Mouse (Mus musculus) spleen, postnatal 10 days (tissue): ENCODE measurements around the gene Rapgef5.

ENCODE experiments used
- DNase-seq, 2 experiments: peaks; one replicate each; pipeline ENCODE4 v3.0.0; 2021 to 2022; ENCODE audit warnings: low spot score in 2 of 2

Gene Rapgef5

GRCm38 (mm10) chr12:117713616-117714015 is 197.3 kb downstream of the Rapgef5 start:
- DNase-seq, result no peak

DNA sequence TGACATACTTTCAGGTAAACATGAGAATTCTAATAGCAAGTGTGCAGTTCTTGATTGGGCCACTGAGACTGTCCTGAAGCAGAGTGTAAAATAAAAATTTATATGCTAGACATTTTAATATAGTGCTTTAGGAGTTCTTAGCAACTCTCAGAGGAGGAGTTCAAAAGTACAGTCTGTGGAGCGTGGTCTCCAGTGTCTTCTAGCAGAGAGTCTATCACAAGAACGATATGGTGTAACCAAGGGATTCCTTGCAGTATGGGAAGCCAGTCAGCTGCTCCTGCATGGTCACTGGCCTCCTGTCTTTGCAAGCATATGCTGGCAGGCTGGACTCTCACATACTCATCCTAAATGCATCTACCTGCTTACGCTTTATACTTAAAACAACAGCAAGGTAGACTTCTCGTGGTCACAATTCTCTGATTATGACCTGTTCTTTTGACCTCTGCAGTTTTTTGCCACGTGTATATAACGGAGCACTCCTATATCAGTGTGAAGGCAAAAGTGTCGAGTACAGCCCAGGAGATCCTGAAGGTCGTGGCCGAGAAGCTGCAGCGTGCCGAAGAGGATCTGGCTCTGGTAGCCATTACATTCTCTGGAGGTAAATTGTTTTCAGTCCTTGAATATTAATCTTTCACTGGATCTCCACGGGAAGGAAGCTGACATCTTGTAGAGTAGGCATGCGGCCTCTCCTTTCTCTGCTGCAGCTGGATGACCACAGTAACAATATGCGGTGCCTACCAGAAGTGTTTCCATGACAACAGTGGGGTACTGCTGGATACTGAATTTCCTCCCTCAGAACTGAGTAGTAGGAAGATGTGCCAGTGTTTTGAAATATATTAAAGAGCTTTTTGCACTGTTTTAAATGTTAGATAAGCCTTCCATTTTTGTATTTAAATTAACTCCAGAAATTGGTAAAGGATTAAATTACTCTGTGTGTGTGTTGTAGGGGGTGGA is 204.8 kb downstream of the Rapgef5 start:
- no peak for DNase-seq

DNA sequence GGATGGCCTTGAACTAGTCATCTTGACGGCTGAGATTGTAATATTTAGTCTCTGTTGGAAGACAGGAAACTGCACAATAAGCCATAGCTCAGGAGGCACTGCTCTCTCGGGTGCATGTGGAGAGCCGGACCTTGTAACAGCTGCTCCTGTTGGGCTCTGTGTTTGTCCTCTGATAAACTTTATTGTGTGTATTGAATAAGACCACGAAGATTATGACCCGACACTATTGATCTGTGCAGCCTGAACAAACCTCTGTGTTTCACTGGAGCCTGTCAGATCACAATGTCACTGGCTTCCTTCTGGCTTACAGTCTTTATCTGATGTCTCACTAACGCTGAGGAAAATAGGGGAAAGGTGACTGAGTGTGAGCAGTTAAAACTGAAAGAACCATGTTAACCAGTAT is 205.5 kb downstream of the Rapgef5 start:
- DNase-seq, result no peak

- DNase-seq, result no peak
These were observed 208.7 kb downstream of the Rapgef5 start for GRCm38 (mm10) chr12:117725011-117725410.

GRCm38 (mm10) chr12:117727481-117728177 is 211.3 kb downstream of the Rapgef5 start:
- no peak for DNase-seq

DNA sequence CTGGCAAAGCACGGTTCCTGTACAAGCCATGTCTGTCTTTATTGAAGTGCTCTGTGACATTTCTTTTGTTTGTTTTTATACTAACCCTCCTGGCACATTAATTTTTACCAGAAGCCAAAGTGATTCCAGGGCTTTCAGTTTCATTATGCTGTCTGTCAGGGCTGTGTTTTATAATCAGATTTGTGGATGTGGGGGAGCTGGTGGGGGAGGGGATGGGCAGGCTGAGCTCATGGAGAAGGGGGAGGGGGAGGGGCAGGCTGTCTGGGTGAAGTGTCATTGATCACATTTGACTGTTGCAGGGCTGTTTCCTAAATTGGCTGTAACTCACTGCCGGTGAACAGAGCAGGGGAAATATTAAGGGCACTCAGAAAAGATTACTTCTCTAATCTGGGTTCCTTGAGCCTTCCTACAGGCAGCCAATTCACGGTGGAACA is 211.9 kb downstream of the Rapgef5 start:
- no peak for DNase-seq

DNA sequence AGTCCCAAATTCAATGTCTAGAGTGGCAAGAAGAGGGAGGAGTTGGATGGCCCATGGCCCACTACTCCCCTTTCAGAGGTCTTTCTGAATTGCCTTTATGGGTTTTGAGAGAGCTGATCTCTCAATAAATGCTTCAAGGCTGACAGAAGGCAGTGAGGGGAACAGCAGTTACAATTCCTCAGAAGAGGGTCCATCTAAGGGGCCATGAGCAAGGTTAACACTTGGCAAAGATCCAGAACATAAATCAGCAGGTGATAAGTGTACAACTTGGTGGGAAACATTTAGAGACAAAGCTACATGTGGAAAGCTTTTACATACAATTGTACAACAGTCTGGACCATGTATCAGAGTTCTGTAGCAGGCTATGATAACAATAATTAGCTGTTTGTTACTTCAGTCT is 217.3 kb downstream of the Rapgef5 start:
- no peak for DNase-seq

DNA sequence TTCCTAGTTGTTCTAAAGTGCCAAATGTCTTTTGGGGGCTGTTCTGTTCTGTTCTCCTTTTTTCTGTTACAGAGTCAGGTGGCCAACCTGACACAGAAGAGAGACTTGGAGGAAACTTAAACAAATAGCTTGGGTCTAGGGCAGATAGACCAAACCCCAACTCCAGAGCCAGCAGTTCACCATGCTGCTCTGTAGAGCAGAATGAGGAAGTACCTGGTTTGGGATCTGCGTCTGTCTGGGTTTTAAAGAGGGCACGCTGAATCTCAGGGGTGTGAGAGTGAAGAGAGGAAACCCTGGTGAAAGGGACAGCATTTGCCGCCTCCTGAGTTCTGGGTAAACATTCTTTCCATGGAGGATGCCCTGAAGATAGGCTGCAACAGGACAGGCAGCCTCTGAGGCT is 219.9 kb downstream of the Rapgef5 start:
- DNase-seq, result no peak

GRCm38 (mm10) chr12:117736928-117737327 is 220.6 kb downstream of the Rapgef5 start:
- DNase-seq, result no peak

DNA sequence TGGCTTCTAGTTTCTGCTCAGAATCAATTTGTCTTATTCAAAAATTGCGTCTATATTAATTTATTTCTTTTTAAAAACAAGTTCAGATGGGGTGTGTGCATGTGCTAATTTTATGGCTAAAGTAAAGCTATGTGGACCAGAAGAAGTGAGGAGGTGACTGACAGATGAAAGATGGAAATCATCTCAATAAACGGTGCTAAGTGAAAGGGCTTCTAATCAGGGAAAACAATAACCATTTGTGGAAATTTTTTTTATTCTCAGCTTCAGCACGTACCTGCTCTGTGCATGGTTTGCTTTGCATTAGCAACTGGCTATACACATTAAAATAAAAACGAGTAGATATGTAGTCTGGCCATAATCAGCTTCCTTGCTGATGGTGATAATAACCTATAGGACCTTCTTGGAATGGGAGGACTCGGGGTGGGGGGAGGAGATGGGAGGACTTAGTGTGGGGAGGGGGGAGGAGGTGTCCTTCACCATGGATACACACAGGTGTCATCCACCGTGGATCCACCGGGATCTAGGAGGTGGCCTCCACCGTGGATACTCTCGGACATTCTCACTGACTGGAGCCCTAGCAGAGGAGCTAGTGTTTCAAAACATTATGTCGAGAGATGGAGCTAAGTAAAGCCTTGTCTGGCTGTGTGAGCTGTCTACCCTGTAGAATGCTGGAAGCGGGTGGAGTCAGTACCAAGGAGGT is 221.2 kb downstream of the Rapgef5 start:
- DNase-seq, result no peak

DNA sequence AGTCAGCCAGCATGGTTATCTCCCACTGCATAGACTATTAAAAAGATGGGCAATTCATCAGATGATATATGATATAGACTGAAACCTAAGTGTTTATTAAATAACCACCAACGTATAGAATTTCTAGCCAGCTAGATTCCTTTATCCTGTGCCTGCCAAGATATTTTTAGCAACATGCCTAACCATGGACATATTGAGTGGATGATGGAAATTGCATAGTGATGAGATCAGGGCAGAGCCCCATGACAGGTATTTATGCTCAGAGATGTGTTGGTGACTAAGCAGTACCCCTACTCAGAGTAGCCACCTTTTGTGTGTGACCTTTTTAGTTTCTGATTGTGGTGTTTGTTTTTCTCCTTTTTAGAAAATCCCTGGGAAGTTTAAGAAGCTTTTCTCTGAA is 226.2 kb downstream of the Rapgef5 start:
- DNase-seq, result no peak

- no peak for DNase-seq
These were observed 228.6 kb downstream of the Rapgef5 start for GRCm38 (mm10) chr12:117744580-117745483.

- no peak for DNase-seq
These were observed 230.3 kb downstream of the Rapgef5 start for GRCm38 (mm10) chr12:117746611-117747010.

GRCm38 (mm10) chr12:117751045-117751444 is 234.8 kb downstream of the Rapgef5 start:
- DNase-seq, result no peak

DNA sequence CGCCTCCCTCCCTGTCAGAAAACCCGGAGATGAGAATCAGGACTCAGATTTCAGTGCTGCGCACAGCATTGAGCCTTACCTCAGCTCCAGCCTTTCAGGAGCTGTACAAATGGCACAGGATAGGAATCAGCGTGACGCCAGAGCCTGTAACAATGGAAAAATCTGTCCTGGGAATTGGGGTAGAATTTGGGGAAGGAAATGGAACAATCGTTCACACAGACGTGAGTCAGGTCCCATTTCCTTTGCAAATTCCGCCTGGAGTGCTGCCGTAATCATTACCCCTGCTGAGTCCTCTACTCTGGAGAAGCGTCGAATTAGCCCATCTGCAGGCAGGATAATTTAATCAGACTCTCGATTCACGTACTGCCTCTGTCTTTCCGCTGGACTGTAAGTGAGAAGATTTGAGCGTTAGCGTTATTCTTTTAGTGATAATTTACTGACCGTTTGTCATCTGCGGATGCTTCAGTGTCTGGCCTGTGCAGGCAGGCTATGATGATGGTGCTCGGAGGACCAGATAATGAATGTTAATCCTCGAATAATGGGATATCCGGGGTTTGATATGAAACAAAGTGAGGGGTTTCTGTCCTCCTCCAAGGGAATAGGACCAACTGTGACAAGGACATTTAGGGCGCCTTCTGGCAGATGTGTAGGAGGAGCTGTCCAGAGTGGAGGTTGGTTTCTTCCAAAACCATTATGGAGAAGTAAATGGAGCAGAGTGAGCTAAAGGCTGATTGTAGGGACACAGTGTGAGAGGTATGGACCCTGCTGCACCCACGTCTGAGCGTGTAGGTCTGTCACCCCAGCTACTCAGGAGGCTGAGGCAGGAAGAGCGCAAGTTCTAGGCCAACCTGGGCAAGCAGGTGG is 235.5 kb downstream of the Rapgef5 start:
- DNase-seq, result no peak

DNA sequence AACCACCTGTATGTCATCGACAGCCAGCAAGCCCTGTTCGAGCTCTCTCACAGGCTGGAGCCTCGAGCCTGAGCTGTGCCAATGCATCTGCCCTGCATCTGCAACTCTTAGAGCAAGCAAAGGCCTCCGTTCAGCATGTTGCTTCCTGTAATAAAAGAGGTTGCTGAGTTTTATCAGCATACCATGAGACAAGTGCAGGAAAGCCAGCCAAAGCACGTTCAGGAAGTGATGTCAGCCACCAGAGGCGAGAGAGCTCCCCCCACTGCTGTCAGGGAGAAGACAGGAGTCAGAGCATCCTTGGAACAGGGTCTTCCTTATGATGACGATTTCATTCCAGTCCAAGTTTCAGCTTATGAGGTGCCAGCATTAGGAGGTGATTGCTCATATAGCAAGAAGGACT is 239.7 kb downstream of the Rapgef5 start:
- no peak for DNase-seq

GRCm38 (mm10) chr12:117760373-117760772 is 244.1 kb downstream of the Rapgef5 start:
- DNase-seq, result no peak

DNA sequence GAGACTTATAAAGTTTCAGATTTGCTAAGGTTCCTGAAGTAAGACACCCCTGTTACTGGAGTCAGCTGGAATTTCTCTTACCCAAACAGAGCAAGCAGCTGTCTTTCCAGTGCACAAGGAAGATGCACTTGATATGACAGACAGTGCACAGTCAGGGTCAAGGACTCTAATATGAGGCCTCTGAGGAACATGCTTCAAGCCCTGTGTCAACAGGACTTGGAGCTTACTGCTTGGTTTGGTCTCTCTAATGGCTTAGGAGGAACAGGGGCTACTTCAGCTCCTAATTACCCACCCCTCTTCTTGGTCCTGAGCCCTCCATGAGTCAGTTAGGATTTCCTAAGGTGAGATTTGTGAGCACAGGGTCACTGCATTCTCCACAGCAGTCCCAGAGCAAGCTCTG is 244.6 kb downstream of the Rapgef5 start:
- DNase-seq, result no peak

GRCm38 (mm10) chr12:117761698-117762097 is 245.4 kb downstream of the Rapgef5 start:
- peak in 1 of 2 experiments; percentile 33 for DNase-seq

DNA sequence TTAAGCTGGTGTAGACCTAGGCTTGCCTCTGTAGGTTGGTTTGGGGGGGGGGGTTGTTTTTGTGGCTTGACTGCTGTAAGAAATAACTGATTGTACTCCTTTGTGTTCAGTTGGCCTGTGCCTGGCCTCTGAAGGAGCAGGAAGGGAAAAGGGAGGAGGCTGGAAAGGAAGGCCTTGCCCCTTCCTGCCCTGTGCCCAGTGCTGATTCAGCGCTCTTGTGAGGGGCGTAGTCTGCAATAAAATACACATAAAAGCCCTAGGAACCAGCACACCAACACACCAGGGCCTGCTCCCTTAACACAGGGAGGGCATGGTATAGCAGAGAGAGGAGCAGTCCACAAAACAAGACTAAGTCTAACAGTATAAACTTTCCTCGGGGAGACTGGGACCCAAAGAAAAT is 247.0 kb downstream of the Rapgef5 start:
- no peak for DNase-seq
